8 mouse cellular contexts compared by ENCODE assay signal in the genomic region with DNA sequence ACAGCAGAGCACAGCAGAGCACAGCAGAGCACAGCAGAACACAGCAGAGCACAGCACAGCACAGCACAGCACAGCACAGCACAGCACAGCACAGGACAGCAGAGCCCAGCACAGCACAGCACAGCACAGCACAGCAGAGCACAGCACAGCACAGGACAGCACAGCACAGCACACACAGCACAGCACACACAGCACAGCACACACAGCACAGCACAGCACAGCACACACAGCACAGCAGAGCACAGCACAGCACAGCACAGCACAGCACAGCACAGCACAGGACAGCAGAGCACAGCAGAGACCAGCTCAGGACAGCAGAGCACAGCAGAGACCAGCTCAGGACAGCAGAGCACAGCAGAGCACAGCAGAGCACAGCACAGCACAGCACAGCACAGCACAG. TPM values are rescaled to one million over a fixed set of nuclear protein-coding genes. Genes with fewer than 3 reads are reported as not detected.
ATAC-seq lines count a peak whose summit lies in the region.
"Had no signal": no experiment of that assay in that cellular context is flagged by ENCODE, and none has a peak within 500 bp of the region (broad histone marks: within the 10 kb centered on the region; RNA-seq: fewer than 3 reads in every experiment).

No protein-coding gene starts in this region.

- ATAC-seq in common myeloid progenitor, adult 5-6 weeks (replicated peaks; ENCODE audit: low read depth, poor library complexity, severe bottlenecking): peak; percentile 46; the same call in 1 of the 2 replicates
- peak; percentile 60; the same call in 1 of the 2 replicates for ATAC-seq in erythroid progenitor cell, adult 5-6 weeks (replicated peaks; ENCODE audit: low FRiP score, poor library complexity, severe bottlenecking)
- ATAC-seq in hematopoietic stem cell, adult 5-6 weeks (replicated peaks in 1 of 2; ENCODE audit: insufficient read depth in 1 of 2, low FRiP score in 2 of 2, low TSS enrichment in 1 of 2, low read depth in 1 of 2, poor library complexity in 2 of 2, severe bottlenecking in 2 of 2): peak; percentile 68 to 85; a peak in 3 of 4 replicates
- peak; percentile 58 for ATAC-seq in megakaryocyte progenitor cell, adult 5-6 weeks (replicated peaks; ENCODE audit: poor library complexity)
- peak; percentile 90 for ATAC-seq in monocyte, adult 5-6 weeks (replicated peaks; ENCODE audit: insufficient number of reproducible peaks, low FRiP score, low TSS enrichment, poor library complexity, severe bottlenecking)

RNA-seq across cellular contexts. Expression of a gene that starts 56.4 kb away (rescaled TPM):
- total RNA-seq in common myeloid progenitor, adult 5-6 weeks (2017): 0.09 TPM in 1 of 2 replicates, not detected in the other
- not detected in 2 replicates for total RNA-seq in erythroid progenitor cell, adult 5-6 weeks (2015; ENCODE audit: low replicate concordance)
- not detected in 2 replicates for total RNA-seq in erythroid progenitor cell, adult 5-6 weeks (2017; ENCODE audit: low replicate concordance)
- 0.05 TPM in 1 of 2 replicates, not detected in the other for total RNA-seq in hematopoietic stem cell, adult 5-6 weeks (2017)
- total RNA-seq in megakaryocyte progenitor cell, adult 5-6 weeks (2015): 0.17 TPM in 1 of 2 replicates, not detected in the other
- total RNA-seq in megakaryocyte progenitor cell, adult 5-6 weeks (2017): 0.17 TPM in 1 of 2 replicates, not detected in the other
- 0.19 to 0.67 TPM in 2 of 3 replicates, not detected in the other for total RNA-seq in monocyte, adult 5-6 weeks (2017)
- total RNA-seq: MEL had no signal

RNA-seq across cellular contexts. Expression of a gene that starts 58.9 kb away (rescaled TPM):
- not detected in 2 replicates for total RNA-seq in common myeloid progenitor, adult 5-6 weeks (2017)
- total RNA-seq in erythroid progenitor cell, adult 5-6 weeks (2015; ENCODE audit: low replicate concordance): 1.3 TPM in 1 of 2 replicates, not detected in the other
- total RNA-seq in erythroid progenitor cell, adult 5-6 weeks (2017; ENCODE audit: low replicate concordance): not detected in 2 replicates
- not detected in 2 replicates for total RNA-seq in hematopoietic stem cell, adult 5-6 weeks (2017)
- not detected in 2 replicates for total RNA-seq in megakaryocyte progenitor cell, adult 5-6 weeks (2015)
- total RNA-seq in megakaryocyte progenitor cell, adult 5-6 weeks (2017): not detected in 2 replicates
- total RNA-seq in monocyte, adult 5-6 weeks (2017): not detected in 3 replicates
- total RNA-seq: adrenal gland, adult 2 months; adrenal gland, postnatal 25 days; MEL had no signal

Comparison
In these comparisons a context has a peak if more than half of its experiments do, and no peak if none do; other contexts are left out.
1. Peak in every context shown above with its lines: ATAC-seq.